Comparison of ENCODE assay signal across 11 mouse cellular contexts in the genomic region with DNA sequence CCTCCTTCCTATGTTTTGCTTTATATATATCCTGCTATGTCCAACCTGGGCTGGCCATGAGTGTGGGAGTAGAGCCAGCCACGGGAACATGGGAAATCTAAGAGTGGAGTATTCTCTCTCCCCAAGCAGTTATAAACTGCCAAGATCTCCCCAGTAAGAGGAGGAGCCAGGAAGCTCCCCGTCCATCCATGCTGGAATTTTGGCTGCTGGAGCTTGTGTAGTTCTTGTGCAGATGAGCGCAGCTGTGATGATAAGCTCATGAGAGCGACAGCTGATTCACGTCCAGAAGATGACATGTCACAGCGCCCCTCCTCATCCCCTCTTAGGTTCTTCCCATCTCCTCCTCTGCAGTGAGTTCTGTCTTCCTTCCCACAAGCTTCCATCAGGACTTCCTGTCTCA.
DNase-seq lines count a peak whose midpoint lies in the region; ATAC-seq lines count a peak whose summit lies in the region.
"Had no signal": no experiment of that assay in that cellular context is flagged by ENCODE, and none has a peak within 500 bp of the region (broad histone marks: within the 10 kb centered on the region; RNA-seq: fewer than 3 reads in every experiment).

No protein-coding gene starts in this region.

- no peak overlapping the region for H3K4me2 ChIP-seq in heart, embryonic 14.5 days (ENCODE audit: low read length)
- no peak overlapping the region for H3K4me2 ChIP-seq in neural tube, embryonic 15.5 days
- H3K4me2 ChIP-seq: embryonic facial prominence, embryonic 13.5 days; hindbrain, embryonic 15.5 days; liver, embryonic 15.5 days had no signal

- no peak overlapping the region for H3K27ac ChIP-seq in heart, embryonic 10.5 days
- no peak overlapping the region for H3K27ac ChIP-seq in heart, embryonic 14.5 days (replicated peaks in 1 of 2; ENCODE audit: control insufficient read depth in 1 of 2, insufficient read depth in 1 of 2, low read depth in 2 of 2, low read length in 2 of 2)
- no peak overlapping the region for H3K27ac ChIP-seq in neural tube, embryonic 15.5 days (replicated peaks)
- H3K27ac ChIP-seq: embryonic facial prominence, embryonic 13.5 days; hindbrain, embryonic 15.5 days; liver, embryonic 15.5 days had no signal

- peak; percentile 54; the same call in 1 of the 2 replicates for ATAC-seq in heart, embryonic 14.5 days (ENCODE audit: insufficient number of reproducible peaks, insufficient read depth, low FRiP score, low read depth)
- no peak for ATAC-seq in erythroid progenitor cell, adult 5-6 weeks (replicated peaks; ENCODE audit: low FRiP score, poor library complexity, severe bottlenecking)
- no peak for ATAC-seq in neural tube, embryonic 15.5 days (ENCODE audit: low FRiP score)

- H3K36me3 ChIP-seq in heart, embryonic 10.5 days = no peaks in the 10 kb centered on the region
- no peaks in the 10 kb centered on the region for H3K36me3 ChIP-seq in heart, embryonic 14.5 days (ENCODE audit: control insufficient read depth, insufficient read depth, low read length)
- no peaks in the 10 kb centered on the region for H3K36me3 ChIP-seq in neural tube, embryonic 15.5 days
- H3K36me3 ChIP-seq: embryonic facial prominence, embryonic 13.5 days; hindbrain, embryonic 15.5 days; liver, embryonic 15.5 days had no signal

- peak; percentile 99 for DNase-seq in heart, adult 11 months
- no peak for DNase-seq in heart, embryonic 10.5 days (ENCODE audit: low spot score)
- DNase-seq in kidney, adult 9 months = peak; percentile 40
- peak; percentile 37 for DNase-seq in lung, postnatal 14 days
- DNase-seq in embryo, embryonic 10 days (ENCODE audit: low spot score) = no peak

- H3K27me3 ChIP-seq in heart, embryonic 10.5 days (ENCODE audit: insufficient read depth, poor library complexity, severe bottlenecking) = no peaks in the 10 kb centered on the region
- H3K27me3 ChIP-seq in heart, embryonic 14.5 days (ENCODE audit: control insufficient read depth, insufficient read depth, low read length) = no peaks in the 10 kb centered on the region
- no peaks in the 10 kb centered on the region for H3K27me3 ChIP-seq in neural tube, embryonic 15.5 days (replicated peaks)
- H3K27me3 ChIP-seq: embryonic facial prominence, embryonic 13.5 days; hindbrain, embryonic 15.5 days; liver, embryonic 15.5 days had no signal

- H3K4me3 ChIP-seq in heart, embryonic 10.5 days = no peak overlapping the region
- H3K4me3 ChIP-seq in heart, embryonic 14.5 days (ENCODE audit: control insufficient read depth in 1 of 2, insufficient read depth in 1 of 2, low read depth in 1 of 2, low read length in 2 of 2) = no peak overlapping the region
- no peak overlapping the region for H3K4me3 ChIP-seq in neural tube, embryonic 15.5 days (replicated peaks)
- H3K4me3 ChIP-seq: embryonic facial prominence, embryonic 13.5 days; hindbrain, embryonic 15.5 days; liver, embryonic 15.5 days had no signal

- no peaks in the 10 kb centered on the region for H3K9me3 ChIP-seq in heart, embryonic 10.5 days
- no peaks in the 10 kb centered on the region for H3K9me3 ChIP-seq in heart, embryonic 14.5 days (ENCODE audit: control insufficient read depth, low read length)
- H3K9me3 ChIP-seq in neural tube, embryonic 15.5 days (replicated peaks) = no peaks in the 10 kb centered on the region
- H3K9me3 ChIP-seq: embryonic facial prominence, embryonic 13.5 days; hindbrain, embryonic 15.5 days; liver, embryonic 15.5 days had no signal

- H3K4me1 ChIP-seq in heart, embryonic 10.5 days = no peaks in the 10 kb centered on the region
- H3K4me1 ChIP-seq in heart, embryonic 14.5 days (ENCODE audit: control insufficient read depth in 2 of 2, insufficient read depth in 2 of 2, low read length in 2 of 2) = no peaks in the 10 kb centered on the region; a peak in 1 of 4 replicates
- H3K4me1 ChIP-seq in neural tube, embryonic 15.5 days = no peaks in the 10 kb centered on the region
- H3K4me1 ChIP-seq: embryonic facial prominence, embryonic 13.5 days; hindbrain, embryonic 15.5 days; liver, embryonic 15.5 days had no signal

- H3K9ac ChIP-seq in heart, embryonic 14.5 days (ENCODE audit: low read length) = no peak overlapping the region
- no peak overlapping the region for H3K9ac ChIP-seq in neural tube, embryonic 15.5 days (replicated peaks)
- H3K9ac ChIP-seq: embryonic facial prominence, embryonic 13.5 days; hindbrain, embryonic 15.5 days; liver, embryonic 15.5 days had no signal

- 54% methylated on average over 6 of the region's 6 CpGs for WGBS in heart, embryonic 10.5 days
- 37% methylated on average over 6 of the region's 6 CpGs for WGBS in heart, embryonic 14.5 days
- WGBS in neural tube, embryonic 15.5 days = 84% methylated on average over 6 of the region's 6 CpGs

Comparison
In these comparisons a context has a peak if more than half of its experiments do, and no peak if none do; other contexts are left out.
1. DNase-seq: peak in heart, adult 11 months (single experiment), kidney, adult 9 months (single experiment) and lung, postnatal 14 days (single experiment); none in heart, embryonic 10.5 days (single experiment) and embryo, embryonic 10 days (single experiment).